Mouse (Mus musculus): Measurements from ENCODE around the gene Lmbr1l.

Gene Lmbr1l

GRCm38 (mm10) chr15:98868346-98869063, 49.5 kb downstream of the Lmbr1l start:
- DNase-seq: no peak

GRCm38 (mm10) chr15:98867321-98867720, 50.7 kb downstream of the Lmbr1l start:
- peak; percentile 39 for DNase-seq

- DNase-seq: no peak
These were observed 51.5 kb downstream of the Lmbr1l start for GRCm38 (mm10) chr15:98866501-98866900.

- no peak for DNase-seq
These were observed 52.3 kb downstream of the Lmbr1l start for GRCm38 (mm10) chr15:98865771-98866170.

- no peak for DNase-seq
These were observed 53.1 kb downstream of the Lmbr1l start for GRCm38 (mm10) chr15:98864951-98865350.

- no peak for DNase-seq
These were observed 54.5 kb downstream of the Lmbr1l start for GRCm38 (mm10) chr15:98863451-98863958.

GRCm38 (mm10) chr15:98861701-98862410, 56.2 kb downstream of the Lmbr1l start:
- DNase-seq: no peak

- no peak for DNase-seq
These were observed 57.1 kb downstream of the Lmbr1l start for GRCm38 (mm10) chr15:98860921-98861320.

GRCm38 (mm10) chr15:98859319-98860043, 58.5 kb downstream of the Lmbr1l start:
- DNase-seq: no peak

- no peak for DNase-seq
These were observed 63.8 kb downstream of the Lmbr1l start for GRCm38 (mm10) chr15:98854214-98854613.

Data from right cerebral cortex, postnatal 4 days (tissue).